Mouse (Mus musculus) ovary, postnatal 36 days (tissue): ENCODE results near the gene Ccdc27.
A peak's percentile ranks its signal among the peaks of the same experiment; 100 is the strongest.

ENCODE experiments used
- DNase-seq: peaks from one replicate; pipeline ENCODE4 v3.0.0; 2022; ENCODE audit warnings: low spot score, mixed read lengths

The Ccdc27 gene

DNA sequence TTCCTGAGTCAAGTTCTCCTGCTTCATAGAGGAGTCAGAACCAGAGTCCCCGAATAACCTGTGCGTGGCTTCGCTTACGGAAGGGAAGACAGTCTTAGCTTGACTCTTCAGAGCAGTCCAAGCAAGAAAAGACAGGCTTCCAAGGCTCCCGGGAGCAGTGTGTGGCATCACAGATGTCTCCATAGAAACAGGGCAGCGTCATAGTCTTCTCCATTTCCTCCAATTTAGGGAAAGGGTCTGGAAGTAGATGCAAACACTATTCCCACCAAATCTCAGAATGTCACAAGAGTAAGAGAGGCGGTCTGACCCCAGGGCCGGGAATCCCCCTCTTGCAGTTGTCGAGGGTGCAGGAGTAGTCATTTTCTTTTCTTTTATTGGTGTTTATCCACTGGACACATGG lies at the start of gene Ccdc27:
TSS of gene Ccdc27 (minus strand) at position 101 of the 400 bp plus-strand sequence.
- DNase-seq: no peak

DNA sequence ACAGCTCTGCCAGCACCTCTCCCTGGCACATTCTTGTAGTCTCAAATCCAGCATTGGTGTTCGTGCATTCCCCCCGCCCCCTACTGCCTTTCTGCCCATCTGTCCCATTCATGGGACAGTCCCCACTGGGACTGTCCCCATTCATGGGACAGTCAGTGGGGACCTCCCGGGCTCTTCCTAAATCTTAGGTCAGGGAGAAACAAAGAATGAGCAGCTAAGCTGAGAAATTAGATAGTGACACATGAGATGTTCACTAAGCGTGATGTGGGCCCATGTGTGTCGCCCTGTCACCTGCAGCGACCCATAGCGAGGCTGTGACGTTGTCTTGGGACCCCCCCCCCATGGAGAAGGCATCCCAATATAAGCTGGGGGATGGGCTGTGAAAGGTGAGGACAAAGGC lies 48.9 kb upstream of the Ccdc27 start:
- DNase-seq: no peak

DNA sequence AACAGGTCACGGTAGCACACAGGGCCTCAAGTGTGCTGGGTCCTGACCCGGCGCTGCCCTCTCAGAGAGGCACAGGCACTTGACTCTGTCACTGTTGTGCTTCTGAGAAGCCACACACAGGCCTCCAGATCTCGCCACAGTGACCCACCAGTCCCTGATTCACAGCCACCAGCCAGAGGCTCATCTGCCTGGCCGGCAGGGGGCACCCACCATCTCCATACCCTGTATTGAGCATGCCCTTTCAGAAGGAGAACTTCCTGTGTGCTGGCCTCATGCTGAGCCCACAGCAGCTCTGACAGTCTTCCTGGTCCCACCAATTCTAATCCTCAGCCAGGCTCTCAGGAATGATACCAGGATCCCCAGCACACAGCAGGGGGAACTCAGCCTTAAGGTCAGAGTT lies 46.7 kb upstream of the Ccdc27 start:
- DNase-seq: no peak

DNA sequence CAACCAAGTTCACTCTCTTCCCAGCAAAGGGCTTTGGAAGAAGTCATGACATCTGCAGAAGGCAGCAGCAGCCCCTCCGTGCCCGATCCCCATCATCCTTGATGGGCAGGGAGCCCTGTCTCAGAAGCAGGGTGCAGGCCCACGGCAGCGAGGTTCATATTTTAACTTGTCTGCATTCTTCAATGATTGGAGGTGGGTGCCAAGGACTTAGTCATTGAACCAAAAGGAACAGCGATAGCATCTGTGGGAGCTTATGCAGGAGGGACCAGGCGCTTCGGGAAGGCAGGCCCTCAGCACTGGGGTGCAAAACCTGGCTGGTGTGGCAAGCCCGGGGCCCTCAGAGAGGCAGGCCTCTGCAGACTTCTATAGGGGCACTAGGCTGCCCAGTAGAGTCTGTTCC lies 44.0 kb upstream of the Ccdc27 start:
- DNase-seq: no peak

DNA sequence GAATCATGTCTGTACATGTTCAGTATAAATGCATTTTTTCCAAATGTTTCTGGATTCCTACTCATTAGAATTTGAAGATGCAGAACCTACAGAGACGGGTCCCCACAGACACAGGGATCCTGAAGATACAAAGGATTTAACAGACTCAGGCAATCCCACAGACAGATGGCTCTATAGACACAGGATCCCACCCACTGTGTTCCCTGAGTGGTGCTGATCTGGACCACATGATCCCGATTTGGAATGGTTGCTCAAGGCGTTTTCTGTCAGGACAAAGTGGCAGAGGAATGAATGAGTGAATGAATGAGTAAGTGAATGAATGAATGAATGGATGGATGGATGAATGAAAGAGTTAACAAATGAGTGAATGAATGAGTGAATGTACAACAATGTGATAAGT lies 43.4 kb upstream of the Ccdc27 start:
- no peak for DNase-seq

DNA sequence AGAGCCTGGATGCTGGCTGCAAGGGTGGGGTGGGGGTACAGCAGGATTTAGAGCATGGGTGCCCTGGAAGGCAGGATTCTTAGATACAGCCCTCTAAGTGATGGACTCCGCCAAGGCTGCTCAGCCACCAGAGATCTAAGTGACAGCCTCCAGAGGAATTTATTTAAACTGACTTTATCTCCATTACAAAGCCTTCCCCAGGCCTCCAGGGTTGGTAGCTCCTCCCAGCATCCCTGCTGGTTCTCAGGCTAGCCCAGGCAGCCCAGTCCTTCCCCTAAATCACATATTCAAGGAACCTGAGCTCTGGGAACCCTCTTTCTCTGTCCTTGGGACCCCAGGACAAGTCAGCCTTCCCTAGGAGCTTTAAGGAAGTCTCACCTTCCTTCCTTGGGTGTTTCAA lies 39.5 kb upstream of the Ccdc27 start:
- no peak for DNase-seq

DNA sequence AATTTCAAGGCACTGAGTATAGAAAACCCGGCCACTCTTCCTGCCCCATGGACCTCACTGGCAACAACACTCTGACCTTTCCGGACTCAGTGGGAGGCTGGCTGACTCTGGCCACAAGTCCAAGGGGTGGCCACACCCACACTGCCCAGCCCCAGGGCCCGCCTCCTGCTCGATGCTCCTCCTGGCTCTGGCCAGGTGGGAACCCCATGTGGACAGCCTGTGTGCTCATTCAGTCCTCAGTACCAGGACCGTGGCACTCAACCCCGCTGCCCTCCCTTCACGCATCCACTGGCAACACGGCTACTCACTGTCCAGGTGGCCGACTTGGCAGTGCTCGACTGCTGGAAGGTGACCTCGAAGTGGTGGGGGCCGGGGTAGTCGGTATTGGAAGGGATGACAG lies 38.5 kb upstream of the Ccdc27 start:
- DNase-seq: no peak

DNA sequence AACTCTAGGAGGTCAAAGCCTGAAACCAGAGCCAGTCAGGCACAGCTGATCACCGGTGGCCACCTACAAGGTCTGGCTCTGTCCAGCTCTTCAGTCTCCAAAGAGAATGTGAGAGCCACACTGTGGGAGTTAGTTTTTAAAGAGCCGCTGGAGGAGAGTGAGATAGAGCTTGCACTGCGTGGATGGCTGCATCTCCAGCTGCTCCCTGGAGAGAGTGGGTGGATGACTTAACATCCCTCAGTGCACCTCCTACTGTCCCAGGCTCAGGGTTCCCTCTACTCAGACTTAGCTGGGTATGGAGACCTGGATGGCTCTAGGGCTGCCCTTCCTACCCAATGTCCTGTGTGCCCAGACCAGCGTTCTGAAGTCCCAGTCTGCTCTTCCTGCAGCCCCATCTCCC lies 37.7 kb upstream of the Ccdc27 start:
- DNase-seq: no peak

DNA sequence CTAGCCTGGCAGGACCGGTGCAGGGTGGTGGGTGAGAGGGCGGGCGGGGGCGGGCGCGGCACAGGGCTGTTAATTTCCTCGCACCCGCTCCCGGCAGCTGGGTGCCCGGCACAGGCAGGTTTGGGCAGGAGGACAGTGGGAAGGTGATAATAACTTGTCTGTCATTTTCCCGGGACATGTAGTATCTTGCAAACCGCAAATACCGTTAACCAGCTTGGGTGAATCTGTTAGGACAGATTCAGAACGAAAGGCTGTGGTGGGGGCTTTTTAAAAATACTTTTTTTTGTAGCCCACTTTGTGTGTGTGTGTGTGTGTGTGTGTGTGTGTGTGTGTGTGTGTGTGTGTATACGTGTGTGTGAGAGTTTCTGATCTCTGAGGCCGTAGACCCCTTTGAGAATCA lies 29.5 kb upstream of the Ccdc27 start:
- no peak for DNase-seq

DNA sequence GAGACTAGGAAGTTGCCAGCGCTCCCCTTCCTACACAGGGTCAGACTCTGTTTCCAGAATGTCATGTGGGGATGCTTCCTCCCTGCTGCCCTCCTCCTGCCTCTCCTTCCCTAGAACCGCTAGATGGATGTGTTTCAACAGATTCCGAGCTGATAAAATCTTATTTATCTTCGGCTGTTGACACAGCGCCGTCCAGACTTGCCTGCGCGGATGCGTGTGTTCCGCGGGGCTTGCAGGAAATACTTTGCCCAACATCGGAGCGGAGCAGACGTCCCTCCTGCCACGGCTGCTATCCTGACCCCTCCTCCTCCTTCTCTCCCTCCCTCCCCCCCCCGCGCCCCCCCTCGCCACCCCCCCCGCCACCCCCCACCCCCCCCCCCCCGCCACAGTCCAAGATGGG lies 29.0 kb upstream of the Ccdc27 start:
- DNase-seq: no peak

DNA sequence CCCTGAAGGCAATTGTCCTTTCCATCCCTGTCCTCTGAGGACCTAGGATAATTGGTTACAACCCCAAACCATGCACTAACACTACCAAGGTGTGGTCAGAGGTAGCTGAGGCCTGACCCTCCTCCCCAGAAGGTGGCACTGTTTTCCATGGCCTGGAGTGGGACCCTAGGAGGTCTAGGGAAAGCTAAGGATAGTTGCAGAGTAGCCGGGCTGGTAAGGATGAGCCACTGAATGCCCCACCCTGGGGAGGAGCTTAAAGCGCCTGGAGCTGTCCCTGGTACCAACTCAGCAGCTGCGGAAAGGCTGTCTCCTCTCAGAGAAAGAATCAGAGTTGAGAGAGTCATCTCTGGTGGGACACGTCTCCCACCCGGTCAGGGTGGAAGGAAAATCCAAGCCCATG lies 28.4 kb upstream of the Ccdc27 start:
- DNase-seq: peak; percentile 36

DNA sequence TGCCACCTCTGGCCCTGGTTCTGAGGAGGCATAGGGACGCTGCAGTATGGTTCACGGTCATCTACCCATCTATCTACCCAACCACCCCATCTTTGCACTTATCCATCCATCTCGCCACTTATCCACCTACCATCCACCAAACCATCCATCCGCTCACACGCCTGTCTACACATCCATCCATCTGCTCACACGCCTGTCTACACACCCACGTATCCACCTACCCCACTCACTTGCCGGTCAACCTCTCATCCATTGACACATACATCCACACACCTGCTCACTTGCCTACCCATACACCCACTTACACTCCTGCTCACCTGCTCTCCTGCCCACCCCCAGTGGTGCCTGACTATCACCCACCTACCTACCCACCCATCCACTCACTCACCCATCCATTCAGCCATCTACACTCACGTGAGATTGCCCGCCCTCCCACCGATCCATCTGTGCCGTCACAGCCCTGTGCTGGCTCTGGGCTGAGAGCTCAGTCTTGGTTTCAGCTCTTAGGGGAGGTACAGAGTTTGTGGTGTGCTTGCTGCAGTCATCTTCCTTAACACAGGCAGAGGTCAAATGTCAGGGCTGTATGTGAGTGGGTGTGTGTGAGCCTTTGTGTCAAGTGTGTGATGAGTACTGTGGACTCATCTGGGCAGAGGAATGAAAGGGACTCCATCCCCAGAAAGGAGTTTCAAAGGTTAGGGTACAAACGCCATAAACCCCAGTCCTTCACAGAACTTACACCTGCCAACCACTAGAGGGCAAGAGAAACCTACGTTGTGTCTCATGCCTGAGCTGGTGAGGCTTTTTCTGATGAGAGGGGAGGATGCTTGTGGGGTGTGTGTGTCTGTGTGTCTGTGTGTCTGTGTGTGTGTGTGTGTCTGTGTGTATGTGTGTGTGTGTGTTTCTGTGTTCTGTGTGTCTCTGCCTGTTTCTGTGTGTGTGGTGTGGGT lies 22.6 kb upstream of the Ccdc27 start:
- DNase-seq: no peak

DNA sequence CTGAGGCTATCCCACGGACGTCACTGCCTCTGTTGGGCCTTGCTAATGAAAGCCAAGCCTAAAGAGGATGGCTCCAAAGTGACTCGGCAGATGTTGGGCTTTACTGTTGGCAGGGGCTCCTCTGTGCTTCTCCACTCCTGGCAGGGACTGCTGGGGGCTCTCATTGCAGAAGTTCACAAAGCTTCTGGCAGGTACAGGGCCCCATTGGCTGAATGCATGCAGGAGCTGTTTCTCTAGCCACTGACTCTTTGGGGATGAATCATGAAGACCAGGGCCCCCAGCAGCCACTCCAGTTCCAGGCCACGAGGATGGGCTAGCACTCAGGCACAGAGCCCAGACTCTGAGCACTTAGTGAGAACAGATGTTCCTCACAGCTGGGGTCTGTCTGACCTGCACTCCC lies 15.2 kb upstream of the Ccdc27 start:
- no peak for DNase-seq

DNA sequence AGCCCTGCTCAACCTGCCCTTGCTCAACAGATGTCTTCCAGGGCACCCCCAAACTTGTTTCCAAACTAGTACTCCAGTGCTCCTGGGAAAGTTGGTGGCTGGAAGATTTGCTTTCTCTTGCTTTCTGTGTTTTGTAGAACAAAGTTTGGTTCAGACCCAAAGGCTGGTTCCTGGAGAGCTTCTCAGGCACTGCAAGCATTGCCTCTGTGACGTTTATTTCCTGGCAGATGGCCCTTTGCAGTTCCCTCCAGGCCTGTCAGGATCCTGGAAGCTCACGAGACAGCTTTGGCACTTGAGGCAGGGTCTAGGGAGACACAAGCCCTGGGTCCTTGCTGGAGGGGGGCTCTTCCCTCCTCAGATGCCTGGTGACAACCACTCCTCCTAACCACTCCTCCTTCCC lies 14.2 kb upstream of the Ccdc27 start:
- no peak for DNase-seq

DNA sequence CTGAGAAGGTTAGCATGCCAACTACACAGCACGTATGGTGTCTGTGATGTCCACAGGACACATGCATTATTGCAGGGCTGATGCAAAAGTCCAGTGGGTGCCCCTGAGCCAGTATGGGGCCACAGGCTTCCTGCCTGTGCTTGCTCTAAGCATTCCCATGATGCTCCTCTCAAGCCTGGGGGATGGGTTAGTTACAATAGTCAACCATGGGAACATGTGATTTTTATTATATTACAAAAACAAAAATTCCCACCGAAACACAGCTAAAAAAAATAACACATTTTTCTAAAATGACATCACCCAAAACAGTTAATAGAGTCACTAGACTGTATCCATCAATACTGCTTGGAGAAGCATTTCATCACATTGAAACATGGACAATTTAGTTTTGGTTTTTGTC lies 13.6 kb upstream of the Ccdc27 start:
- DNase-seq: no peak

DNA sequence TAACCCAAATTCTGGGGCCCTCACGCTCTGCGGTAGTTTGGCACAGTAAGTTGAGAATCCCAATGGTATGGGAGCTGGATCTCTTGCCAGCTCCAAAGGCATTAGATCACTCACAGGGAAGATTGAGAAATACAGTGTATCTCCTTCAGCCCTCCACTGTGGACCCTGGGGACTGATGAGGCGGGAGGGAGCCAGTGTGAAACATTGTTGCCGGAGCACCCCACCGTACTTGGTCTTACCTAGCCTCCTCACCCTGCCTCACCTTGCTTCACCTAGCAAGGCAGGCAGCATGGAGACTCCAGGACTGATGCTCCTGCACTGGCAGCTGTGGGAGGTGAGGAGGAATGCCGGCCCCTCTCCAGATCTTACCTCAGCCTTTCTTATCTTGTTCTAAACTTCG lies 13.0 kb upstream of the Ccdc27 start:
- DNase-seq: no peak

DNA sequence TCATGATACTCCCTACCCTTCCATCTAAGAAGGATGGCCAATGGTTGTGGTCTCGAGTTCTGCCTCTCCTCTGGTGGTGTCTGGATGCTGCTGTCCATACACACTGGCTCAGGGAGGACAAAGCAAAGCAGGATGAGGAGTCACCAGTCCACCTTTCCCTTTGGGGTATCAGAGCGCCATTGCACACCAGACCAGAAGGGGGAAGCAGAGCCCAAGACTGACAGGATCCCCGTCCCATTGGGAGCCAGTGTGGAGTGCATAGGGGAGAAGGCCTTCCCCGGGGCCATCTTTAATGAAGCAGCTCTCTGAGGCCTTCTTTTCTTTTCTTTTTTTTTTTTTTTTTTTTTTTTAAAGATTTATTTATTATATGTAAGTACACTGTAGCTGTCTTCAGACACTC lies 10.6 kb upstream of the Ccdc27 start:
- DNase-seq: no peak

DNA sequence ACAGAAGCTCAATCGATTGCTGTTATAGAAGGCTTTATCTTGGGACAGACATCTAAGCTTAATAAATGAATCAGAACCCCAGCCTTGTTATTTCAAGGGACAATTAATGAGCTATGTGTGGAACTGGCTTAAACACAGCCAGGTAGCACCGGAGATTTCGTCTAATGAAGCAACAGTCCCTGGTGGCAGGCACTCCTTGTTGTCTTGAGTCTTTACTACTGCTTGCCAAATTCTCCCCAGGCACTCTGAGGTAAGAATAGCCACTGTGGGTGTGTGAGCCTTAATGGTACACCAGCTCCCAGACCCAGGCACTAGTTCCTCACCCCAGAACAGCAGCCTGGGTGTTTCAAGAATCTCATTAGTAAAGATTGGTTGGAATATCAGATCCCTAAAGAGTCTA lies 8.9 kb upstream of the Ccdc27 start:
- no peak for DNase-seq

DNA sequence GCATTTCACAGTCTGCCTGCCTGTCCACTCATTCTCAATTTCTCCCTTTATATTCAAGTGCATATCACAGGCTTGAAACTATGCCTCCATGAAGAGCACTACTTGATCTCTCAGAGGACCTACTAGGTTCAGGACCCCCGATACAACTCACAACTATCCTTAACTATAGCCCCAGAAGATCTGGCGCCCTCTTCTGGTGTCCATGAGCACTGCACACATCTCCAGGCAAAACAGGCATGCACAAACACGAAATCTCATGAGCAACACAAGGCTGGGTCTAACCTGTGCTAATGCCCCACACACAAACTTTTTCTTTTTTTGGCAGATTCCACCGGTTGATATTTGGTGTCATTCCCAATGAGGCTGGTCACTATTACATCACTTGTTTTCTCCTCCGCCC lies 3.4 kb upstream of the Ccdc27 start:
- DNase-seq: no peak

DNA sequence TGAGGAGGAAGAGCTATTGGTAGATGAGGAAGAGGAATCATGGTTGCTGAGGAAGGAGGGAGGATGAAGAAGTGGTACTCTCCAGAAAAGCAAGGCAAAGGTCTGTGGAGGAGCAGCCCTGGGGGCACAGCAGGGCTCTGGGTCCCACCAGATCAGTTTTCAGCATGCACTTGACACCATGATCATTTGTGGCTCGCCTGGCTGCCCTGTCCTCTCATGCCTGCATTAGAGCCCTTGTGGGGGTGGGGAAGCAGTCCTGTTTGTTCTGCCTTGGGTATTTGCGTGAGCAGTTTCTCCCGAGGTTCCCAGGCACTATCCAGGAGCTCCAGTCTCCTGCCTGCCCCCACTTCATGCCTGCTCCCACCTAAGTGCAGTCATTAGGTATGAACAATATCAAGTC lies 5.4 kb downstream of the Ccdc27 start:
- no peak for DNase-seq

DNA sequence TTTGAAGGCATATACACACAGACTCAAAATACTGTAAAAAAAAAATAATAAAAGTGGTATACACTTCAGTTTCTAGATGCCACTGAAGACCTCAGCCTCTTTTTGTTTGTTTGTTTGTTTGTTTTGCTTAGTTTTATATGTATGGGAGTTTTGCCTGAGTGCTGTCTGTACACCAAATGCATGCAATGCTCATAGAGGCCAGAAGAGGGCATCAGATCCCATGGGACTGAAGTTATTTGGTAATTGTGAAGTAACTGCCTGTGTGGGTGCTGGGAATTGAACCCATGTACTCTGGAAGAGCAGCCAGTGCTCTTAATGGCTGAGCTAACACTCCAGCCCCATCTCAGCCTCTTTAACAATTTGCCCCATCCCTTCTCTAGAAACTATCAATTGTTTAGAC lies 13.8 kb downstream of the Ccdc27 start:
- DNase-seq: no peak

DNA sequence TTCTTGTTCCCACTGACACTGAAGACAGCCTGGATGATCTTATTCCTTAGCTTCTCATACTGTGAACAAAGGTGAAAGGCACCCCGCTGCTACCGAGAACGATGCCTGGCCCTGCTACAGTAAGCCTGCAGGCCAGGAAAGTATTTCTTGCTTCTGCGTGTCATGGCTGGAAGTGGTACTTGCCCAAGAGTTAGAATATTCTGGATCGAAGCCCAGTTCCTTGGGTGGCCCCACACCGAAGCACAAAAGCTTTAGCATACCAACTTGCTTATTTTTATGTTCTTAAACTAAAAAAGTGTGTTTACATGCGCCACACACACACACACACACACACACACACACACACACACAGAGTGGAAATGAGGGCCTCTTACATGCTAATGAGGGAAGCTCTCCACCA lies 14.4 kb downstream of the Ccdc27 start:
- DNase-seq: no peak

DNA sequence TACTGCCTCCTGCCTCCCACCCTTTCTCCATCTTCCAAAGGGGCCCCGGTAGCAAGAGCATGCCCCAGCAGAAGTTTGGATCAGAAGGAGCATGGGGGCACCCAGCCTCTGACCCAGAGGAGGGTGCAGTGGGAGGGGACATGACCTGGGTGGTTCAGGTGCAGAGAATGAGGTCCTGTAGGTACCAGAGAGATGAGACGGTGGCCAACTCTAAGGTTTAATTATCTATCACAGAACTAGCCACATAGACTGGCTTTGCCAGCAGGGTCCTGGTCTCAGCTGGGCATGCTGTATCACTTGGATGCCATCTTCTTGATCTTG lies 16.1 kb downstream of the Ccdc27 start:
- DNase-seq: no peak

DNA sequence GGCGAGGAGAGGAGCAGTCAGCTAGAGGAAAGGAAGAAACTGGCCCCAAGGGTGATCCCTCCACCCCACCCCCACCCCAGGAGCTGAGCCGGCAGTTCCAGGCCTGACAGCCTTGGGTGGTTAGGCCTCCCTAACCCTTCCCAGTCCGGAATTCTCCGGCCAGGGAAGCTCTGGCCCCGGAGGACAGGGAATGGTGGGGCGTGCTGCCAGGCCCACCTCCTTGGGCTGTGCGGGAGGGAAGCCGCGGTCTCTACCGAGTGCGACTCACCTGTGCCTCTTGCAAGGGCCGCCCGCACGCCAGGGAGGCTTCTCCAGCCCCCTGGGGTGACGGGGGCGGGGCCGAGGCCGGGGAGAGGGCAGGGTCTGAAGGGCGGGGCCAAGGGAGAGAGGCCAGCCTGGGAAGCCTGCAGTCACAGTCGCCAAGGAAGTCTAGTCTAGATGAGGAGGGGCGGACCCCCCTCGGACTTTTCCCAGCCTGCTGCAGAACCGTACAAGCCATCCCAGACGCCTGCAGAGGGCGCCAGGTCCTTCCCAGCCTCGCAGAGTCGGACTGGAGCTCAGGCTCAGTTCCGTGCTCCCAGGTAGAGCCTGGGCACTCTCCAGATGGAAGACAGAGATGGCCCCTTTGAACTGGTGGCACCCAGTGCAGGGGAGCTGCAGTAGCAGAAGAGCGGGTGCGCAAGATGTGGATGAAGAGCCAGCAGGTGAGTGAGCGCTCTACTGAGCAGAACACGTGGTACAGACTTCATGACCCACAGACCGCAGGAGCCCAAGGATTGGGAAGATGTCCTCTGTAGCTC lies 16.6 kb downstream of the Ccdc27 start, which contains the start of gene Smim1:
TSS of gene Smim1 (minus strand) at position 590 of the 800 bp plus-strand sequence.
- DNase-seq: peak; percentile 85
